Comparison of ENCODE assay signal across 14 mouse cellular contexts in the genomic region with DNA sequence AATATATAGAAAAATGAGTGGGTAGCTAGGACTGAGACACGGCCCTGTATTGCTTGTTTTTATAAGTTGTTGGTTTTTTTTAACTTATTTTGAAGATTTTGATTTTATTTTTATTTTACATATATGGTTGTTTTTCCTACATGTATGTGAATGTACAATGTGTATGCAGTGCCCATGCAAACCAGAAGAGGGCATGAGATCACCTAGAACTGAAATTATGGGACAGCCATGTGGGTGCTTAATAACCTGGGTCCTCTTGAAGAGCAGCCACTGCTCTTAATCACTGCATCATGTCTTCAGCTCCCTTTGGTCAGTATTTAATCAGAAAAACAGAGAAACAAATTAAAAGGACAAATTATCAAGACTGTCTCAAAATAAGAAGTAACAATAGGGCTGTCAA. TPM values are rescaled to one million over a fixed set of nuclear protein-coding genes. Genes with fewer than 3 reads are reported as not detected.
A peak's percentile ranks its signal among the peaks of the same experiment; 100 is the strongest.
DNase-seq lines count a peak whose midpoint lies in the region; ATAC-seq and TF ChIP-seq lines count a peak whose summit lies in the region.
"Had no signal": no experiment of that assay in that cellular context is flagged by ENCODE, and none has a peak within 500 bp of the region (broad histone marks: within the 10 kb centered on the region; RNA-seq: fewer than 3 reads in every experiment).

No protein-coding gene starts in this region.

- no peak for ATAC-seq in hindbrain, postnatal 0 days
- no peak for ATAC-seq in hindbrain, embryonic 13.5 days (ENCODE audit: low FRiP score)
- ATAC-seq in liver, postnatal 0 days: no peak
- ATAC-seq: forebrain, embryonic 16.5 days had no signal

- DNase-seq in hindbrain, postnatal 0 days (ENCODE audit: low spot score): peak; percentile 29
- peak; percentile 37 for DNase-seq in 3T3-L1 (ENCODE audit: low read depth, low spot score)
- DNase-seq in MEL (ENCODE audit: low read depth, low spot score): peak; percentile 73
- DNase-seq in liver, postnatal 0 days: no peak
- no peak for DNase-seq in layer of hippocampus, adult 9-10 months (ENCODE audit: low spot score)
- no peak for DNase-seq in adrenal gland, adult 8-10 months
- no peak for DNase-seq in heart, embryonic 10.5 days (ENCODE audit: low spot score)
- DNase-seq: lung, postnatal 4 days; right cerebral cortex, postnatal 14 days had no signal

- H3K4me3 ChIP-seq in hindbrain, postnatal 0 days (ENCODE audit: low read length): no peak overlapping the region
- no peak overlapping the region for H3K4me3 ChIP-seq in hindbrain, embryonic 13.5 days
- no peak overlapping the region for H3K4me3 ChIP-seq in MEL (ENCODE audit: control insufficient read depth in 1 of 2, insufficient read depth in 1 of 2, low read depth in 2 of 2, low read length in 2 of 2)
- no peak overlapping the region for H3K4me3 ChIP-seq in liver, postnatal 0 days (ENCODE audit: low read depth, low read length)
- H3K4me3 ChIP-seq in heart, embryonic 10.5 days: no peak overlapping the region
- H3K4me3 ChIP-seq: heart, embryonic 15.5 days had no signal

- TF ChIP-seq EP300 in MEL (IDR thresholded peaks at IDR 0.05; ENCODE audit: low read depth in 1 of 2, low read length in 2 of 2): no peak
- no peak for TF ChIP-seq EP300 in liver, postnatal 0 days (IDR thresholded peaks at IDR 0.05; ENCODE audit: low read depth)

- TF ChIP-seq POLR2A in MEL (IDR thresholded peaks at IDR 0.05; ENCODE audit: control insufficient read depth in 1 of 2, insufficient read depth in 1 of 2, low read depth in 1 of 2, low read length in 2 of 2, poor library complexity in 1 of 2): no peak

- H3K27me3 ChIP-seq in hindbrain, postnatal 0 days (ENCODE audit: insufficient read depth, low read length): no peaks in the 10 kb centered on the region
- H3K27me3 ChIP-seq in hindbrain, embryonic 13.5 days: no peaks in the 10 kb centered on the region
- no peaks in the 10 kb centered on the region for H3K27me3 ChIP-seq in MEL (ENCODE audit: control insufficient read depth in 1 of 2, insufficient read depth in 2 of 2, low read length in 2 of 2)
- no peaks in the 10 kb centered on the region for H3K27me3 ChIP-seq in liver, postnatal 0 days (ENCODE audit: insufficient read depth, low read length)
- no peaks in the 10 kb centered on the region for H3K27me3 ChIP-seq in heart, embryonic 10.5 days (ENCODE audit: insufficient read depth, poor library complexity, severe bottlenecking)
- H3K27me3 ChIP-seq: heart, embryonic 15.5 days had no signal

- peak; percentile 78 for TF ChIP-seq RAD21 in MEL (IDR thresholded peaks at IDR 0.05; ENCODE audit: low read depth, low read length)

- H3K4me1 ChIP-seq in hindbrain, postnatal 0 days (ENCODE audit: insufficient read depth, low read length): no peaks in the 10 kb centered on the region
- H3K4me1 ChIP-seq in hindbrain, embryonic 13.5 days (replicated peaks): no peaks in the 10 kb centered on the region
- no peaks in the 10 kb centered on the region for H3K4me1 ChIP-seq in MEL (ENCODE audit: control insufficient read depth in 1 of 2, insufficient read depth in 2 of 2, low read length in 2 of 2)
- no peaks in the 10 kb centered on the region for H3K4me1 ChIP-seq in liver, postnatal 0 days (ENCODE audit: insufficient read depth)
- no peaks in the 10 kb centered on the region; the same call in 1 of the 2 replicates for H3K4me1 ChIP-seq in heart, embryonic 10.5 days
- H3K4me1 ChIP-seq: heart, embryonic 15.5 days had no signal

- no peaks in the 10 kb centered on the region for H3K9me3 ChIP-seq in hindbrain, postnatal 0 days (ENCODE audit: low read length)
- no peaks in the 10 kb centered on the region for H3K9me3 ChIP-seq in hindbrain, embryonic 13.5 days
- H3K9me3 ChIP-seq in MEL (replicated peaks; ENCODE audit: insufficient read depth, low read length): no peaks in the 10 kb centered on the region
- peaks cover 2% of the 10 kb centered on the region for H3K9me3 ChIP-seq in liver, postnatal 0 days (ENCODE audit: low read length)
- no peaks in the 10 kb centered on the region for H3K9me3 ChIP-seq in heart, embryonic 10.5 days
- H3K9me3 ChIP-seq: heart, embryonic 15.5 days had no signal

- H3K9ac ChIP-seq in hindbrain, postnatal 0 days (replicated peaks; ENCODE audit: low read length): no peak overlapping the region
- H3K9ac ChIP-seq in hindbrain, embryonic 13.5 days: no peak overlapping the region
- H3K9ac ChIP-seq in MEL (ENCODE audit: control insufficient read depth, low read depth, low read length, poor library complexity, severe bottlenecking): no peak overlapping the region
- no peak overlapping the region for H3K9ac ChIP-seq in liver, postnatal 0 days (replicated peaks)
- H3K9ac ChIP-seq: heart, embryonic 15.5 days had no signal

- no peaks in the 10 kb centered on the region for H3K79me2 ChIP-seq in MEL (ENCODE audit: control insufficient read depth, insufficient read depth, low read length, poor library complexity)

- peak; percentile 61 for TF ChIP-seq CTCF in hindbrain, postnatal 0 days (IDR thresholded peaks at IDR 0.05; ENCODE audit: low read depth)
- TF ChIP-seq CTCF in MEL (IDR thresholded peaks at IDR 0.05 in 2 of 3, conservative IDR thresholded peaks at IDR 0.05 in 1 of 3; ENCODE audit: control insufficient read depth in 1 of 3, insufficient read depth in 1 of 3, low read depth in 2 of 3, low read length in 3 of 3, poor library complexity in 1 of 3, severe bottlenecking in 1 of 3): peak; percentile 37 to 74 (median 38)
- TF ChIP-seq CTCF in liver, postnatal 0 days (IDR thresholded peaks at IDR 0.05; ENCODE audit: low read depth): peak; percentile 61

- no peaks in the 10 kb centered on the region for H3K36me3 ChIP-seq in hindbrain, postnatal 0 days (ENCODE audit: insufficient read depth, low read length)
- no peaks in the 10 kb centered on the region for H3K36me3 ChIP-seq in hindbrain, embryonic 13.5 days
- no peaks in the 10 kb centered on the region for H3K36me3 ChIP-seq in MEL (ENCODE audit: control insufficient read depth in 1 of 2, insufficient read depth in 2 of 2, low read length in 2 of 2)
- no peaks in the 10 kb centered on the region for H3K36me3 ChIP-seq in liver, postnatal 0 days (replicated peaks; ENCODE audit: insufficient read depth, low read length)
- no peaks in the 10 kb centered on the region for H3K36me3 ChIP-seq in heart, embryonic 10.5 days
- H3K36me3 ChIP-seq: heart, embryonic 15.5 days had no signal

- 87% methylated on average over 1 of the region's 1 CpGs for WGBS in hindbrain, postnatal 0 days
- WGBS in hindbrain, embryonic 13.5 days: 76% methylated on average over 1 of the region's 1 CpGs
- 73% methylated on average over 1 of the region's 1 CpGs for whole genome bisulfite sequencing in liver, postnatal 0 days (ENCODE audit: insufficient replicate concordance)
- WGBS in heart, embryonic 10.5 days: 78% methylated on average over 1 of the region's 1 CpGs

- H3K27ac ChIP-seq in hindbrain, postnatal 0 days: no peak overlapping the region
- H3K27ac ChIP-seq in hindbrain, embryonic 13.5 days: no peak overlapping the region
- no peak overlapping the region for H3K27ac ChIP-seq in MEL (ENCODE audit: control insufficient read depth, low read depth, low read length)
- H3K27ac ChIP-seq in liver, postnatal 0 days (ENCODE audit: low read depth): no peak overlapping the region
- no peak overlapping the region for H3K27ac ChIP-seq in heart, embryonic 10.5 days
- H3K27ac ChIP-seq: heart, embryonic 15.5 days had no signal

- no peak overlapping the region for H3K4me2 ChIP-seq in hindbrain, postnatal 0 days (ENCODE audit: low read depth, low read length)
- H3K4me2 ChIP-seq in hindbrain, embryonic 13.5 days: no peak overlapping the region
- no peak overlapping the region for H3K4me2 ChIP-seq in liver, postnatal 0 days (ENCODE audit: low read depth, low read length)
- H3K4me2 ChIP-seq: heart, embryonic 15.5 days had no signal

TF ChIP-seq in MEL, 35 proteins besides CTCF, POLR2A, EP300 and RAD21 (continues in another document):
- 0 out of 2 replicates have a peak, but pooled peaks have one; percentile 21 for TF ChIP-seq MAX (IDR thresholded peaks at IDR 0.05; ENCODE audit: low read length)
- TF ChIP-seq SMC3 (IDR thresholded peaks at IDR 0.05; ENCODE audit: low read depth, low read length): peak; percentile 71

RNA-seq across cellular contexts. Expression of gene Smim14, which starts 15.2 kb away (rescaled TPM):
- 153 and 155 TPM in 2 replicates for total RNA-seq in hindbrain, postnatal 0 days (2014; rRNA removed)
- polyA plus RNA-seq in hindbrain, postnatal 0 days (2015; fragmentation: Nextera tagmentation; extraction: Ambion mirVana): 200 and 229 TPM in 2 replicates
- 189 and 195 TPM in 2 replicates for polyA plus RNA-seq in hindbrain, embryonic 13.5 days (2015; fragmentation: Nextera tagmentation; extraction: Ambion mirVana)
- 17.9 and 18.8 TPM in 2 replicates for total RNA-seq in MEL (2012; rRNA removed)
- polyA plus RNA-seq in MEL (2012; ENCODE audit: insufficient read depth in 1 of 2, insufficient read length in 2 of 2, low read depth in 1 of 2, low replicate concordance in 2 of 2, missing spikeins in 1 of 2): 10 to 100 TPM in 1 of 2 experiments, not detected in 1; 29.8 TPM
- polyA plus RNA-seq in liver, postnatal 0 days (2015; fragmentation: Nextera tagmentation; extraction: Ambion mirVana): 87.0 and 91.0 TPM in 2 replicates
- 100 to 1,000 TPM; 187 to 201 (median 193) TPM for total RNA-seq in adrenal gland, adult 8-10 months (2022)
- 99.0 and 106 TPM in 2 replicates for polyA plus RNA-seq in heart, embryonic 10.5 days (2016; fragmentation: Nextera tagmentation; extraction: Ambion mirVana)

RNA-seq across cellular contexts. Expression of gene Ube2k, which starts 15.2 kb away (rescaled TPM):
- 36.5 and 41.9 TPM in 2 replicates for total RNA-seq in hindbrain, postnatal 0 days (2014; rRNA removed)
- polyA plus RNA-seq in hindbrain, postnatal 0 days (2015; fragmentation: Nextera tagmentation; extraction: Ambion mirVana): 199 and 204 TPM in 2 replicates
- polyA plus RNA-seq in hindbrain, embryonic 13.5 days (2015; fragmentation: Nextera tagmentation; extraction: Ambion mirVana): 215 and 216 TPM in 2 replicates
- 52.9 and 65.5 TPM in 2 replicates for total RNA-seq in MEL (2012; rRNA removed)
- polyA plus RNA-seq in MEL (2012; ENCODE audit: insufficient read depth in 1 of 2, insufficient read length in 2 of 2, low read depth in 1 of 2, low replicate concordance in 2 of 2, missing spikeins in 1 of 2): 100 to 1,000 TPM in 1 of 2 experiments, not detected in 1; 231 TPM
- polyA plus RNA-seq in liver, postnatal 0 days (2015; fragmentation: Nextera tagmentation; extraction: Ambion mirVana): 73.2 and 74.6 TPM in 2 replicates
- 10 to 100 TPM; 65.6 to 84.9 (median 75.1) TPM for total RNA-seq in adrenal gland, adult 8-10 months (2022)
- 170 and 199 TPM in 2 replicates for polyA plus RNA-seq in heart, embryonic 10.5 days (2016; fragmentation: Nextera tagmentation; extraction: Ambion mirVana)

RNA-seq across cellular contexts. Expression of gene Gm43552, which starts 29.2 kb away (rescaled TPM):
- total RNA-seq in hindbrain, postnatal 0 days (2014; rRNA removed): not detected in 2 replicates
- polyA plus RNA-seq in hindbrain, postnatal 0 days (2015; fragmentation: Nextera tagmentation; extraction: Ambion mirVana): not detected in 2 replicates
- polyA plus RNA-seq in hindbrain, embryonic 13.5 days (2015; fragmentation: Nextera tagmentation; extraction: Ambion mirVana): 2.7 TPM in 1 of 2 replicates, not detected in the other
- not detected in 2 replicates for total RNA-seq in MEL (2012; rRNA removed)
- polyA plus RNA-seq in MEL (2012; ENCODE audit: insufficient read depth in 1 of 2, insufficient read length in 2 of 2, low read depth in 1 of 2, low replicate concordance in 2 of 2, missing spikeins in 1 of 2): 1 to 10 TPM in 1 of 2 experiments, not detected in 1; 1.7 TPM
- 1.4 TPM in 1 of 2 replicates, not detected in the other for polyA plus RNA-seq in liver, postnatal 0 days (2015; fragmentation: Nextera tagmentation; extraction: Ambion mirVana)
- total RNA-seq in adrenal gland, adult 8-10 months (2022): 10 to 100 TPM in 1 of 4 experiments, 1 to 10 TPM in 2, not detected in 1; 3.6 to 12.4 (median 6.2) TPM
- polyA plus RNA-seq in heart, embryonic 10.5 days (2016; fragmentation: Nextera tagmentation; extraction: Ambion mirVana): not detected in 2 replicates
- total RNA-seq: left cerebral cortex, postnatal 25 days had no signal
- polyA plus RNA-seq: forebrain, embryonic 16.5 days; neural tube, embryonic 11.5 days had no signal

Comparison
In these comparisons a context has a peak if more than half of its experiments do, and no peak if none do; other contexts are left out.
1. DNase-seq: peak in hindbrain, postnatal 0 days (single experiment), 3T3-L1 (single experiment) and MEL (single experiment); none in liver, postnatal 0 days (single experiment), layer of hippocampus, adult 9-10 months (single experiment), adrenal gland, adult 8-10 months (single experiment) and heart, embryonic 10.5 days (single experiment).
2. Peak in every context shown above with its lines, with median percentiles within 50 percentile points of each other: CTCF ChIP-seq.